Mouse (Mus musculus) hindbrain, embryonic 12.5 days (tissue): ENCODE data around the gene Rfx1. TPM values are rescaled to one million over a fixed set of nuclear protein-coding genes. Genes with fewer than 3 reads are reported as not detected.

Source experiments
- ATAC-seq: fragments of 200-750 bp; cut with Nextera tagmentation; 2 replicates; pipeline ENCODE4 v1.8.0; 2017; ENCODE audit warnings: moderate TSS enrichment; ENCODE audit not compliant: low FRiP score
- H3K27ac ChIP-seq: fragments of 300-500 bp; sonication (generic); 2 replicates; pipeline ENCODE4 v1.5.1; 2016; ENCODE audit warnings: mild to moderate bottlenecking
- H3K27me3 ChIP-seq: fragments of 300-500 bp; sonication (generic); 2 replicates; pipeline ENCODE4 v1.6.1; 2016; ENCODE audit warnings: mild to moderate bottlenecking
- H3K36me3 ChIP-seq: fragments of 300-500 bp; sonication (generic); 2 replicates; pipeline ENCODE4 v1.6.1; 2016; ENCODE audit warnings: mild to moderate bottlenecking
- H3K4me1 ChIP-seq: fragments of 300-500 bp; sonication (generic); 2 replicates; pipeline ENCODE4 v1.6.1; 2016
- H3K4me2 ChIP-seq: fragments of 300-500 bp; sonication (generic); replicated peaks from 2 replicates; pipeline ENCODE4 v1.6.1; 2016; ENCODE audit warnings: mild to moderate bottlenecking
- H3K4me3 ChIP-seq: fragments of 300-500 bp; sonication (generic); 2 replicates; pipeline ENCODE4 v1.5.1; 2016; ENCODE audit warnings: mild to moderate bottlenecking
- H3K9ac ChIP-seq: fragments of 300-500 bp; sonication (generic); 2 replicates; pipeline ENCODE4 v1.6.1; 2016; ENCODE audit warnings: mild to moderate bottlenecking, moderate library complexity
- H3K9me3 ChIP-seq: fragments of 300-500 bp; sonication (generic); replicated peaks from 2 replicates; pipeline ENCODE4 v1.6.1; 2016; ENCODE audit warnings: mild to moderate bottlenecking
- whole genome bisulfite sequencing: fragments of 180-500 bp; shearing (Covaris S2); methylation state at CpG from one replicate; pipeline ENCODE4 v1.1.7; 2016; 5-methylcytosine and 5-hydroxymethylcytosine counted together
- polyA plus RNA-seq: library from polyadenylated mRNA; unstranded; fragments of >200 nt; fragmentation: Nextera tagmentation; extraction: Ambion mirVana; gene quantifications from 2 replicates; pipeline ENCODE4 v1.2.1, GENCODE M21; 2016

Rfx1 gene
- polyA plus RNA-seq, 1 experiment from 2014 or later = 9.4 TPM

DNA sequence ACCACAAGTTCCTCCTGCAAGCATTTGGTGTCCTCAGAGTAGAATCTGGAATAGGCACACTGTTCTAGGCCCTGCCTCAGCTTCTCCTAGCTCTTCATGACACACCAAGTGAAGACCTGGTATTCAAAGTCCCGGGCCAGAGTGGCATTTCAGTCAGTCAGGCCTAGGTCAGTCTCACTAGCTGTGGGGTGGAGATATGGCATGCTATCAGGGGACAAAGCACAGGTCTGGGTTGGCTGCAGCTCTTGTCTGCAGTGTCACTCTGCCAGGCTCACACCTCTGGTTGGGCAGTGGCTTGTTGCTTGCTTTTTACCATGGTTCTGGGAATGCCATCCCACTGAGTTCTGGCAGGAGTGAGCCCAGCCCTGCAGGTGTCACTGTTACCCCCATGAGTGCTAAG lies 9.8 kb downstream of the Rfx1 start:
- Histone ChIP-seq H3K4me2 (no peak overlapping the region), H3K4me1 (peaks cover 23% of the 10 kb centered on the region), H3K27me3 (no peaks in the 10 kb centered on the region), H3K9me3 (no peaks in the 10 kb centered on the region), H3K27ac (no peak overlapping the region), H3K9ac (no peak overlapping the region), H3K36me3 (peaks cover 47% of the 10 kb centered on the region), H3K4me3 (no peak overlapping the region)
- no peak for ATAC-seq
- 100% methylated on average over 1 of the region's 1 CpGs for WGBS

DNA sequence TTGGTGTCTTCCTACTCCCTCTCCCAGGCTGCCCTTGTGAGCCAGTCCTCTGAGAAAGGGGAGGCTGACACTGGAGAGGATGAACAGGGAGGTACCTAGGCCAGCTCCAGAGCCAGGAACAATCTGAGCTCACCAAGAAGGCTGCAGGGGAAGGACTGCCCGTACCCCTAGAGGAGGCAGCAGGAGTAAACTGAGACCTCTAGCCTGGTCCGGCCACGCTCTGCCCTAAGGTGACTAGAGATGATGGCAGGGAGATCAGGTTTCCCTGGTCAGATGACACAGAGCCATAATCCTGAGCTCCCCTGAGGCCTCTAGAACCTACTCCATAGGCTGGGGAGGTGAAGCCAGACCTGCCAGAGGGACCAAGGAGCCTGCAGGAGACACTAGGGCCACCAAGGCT lies 10.2 kb downstream of the Rfx1 start:
- H3K9ac ChIP-seq = no peak overlapping the region
- peaks cover 19% of the 10 kb centered on the region for H3K4me1 ChIP-seq
- H3K9me3 ChIP-seq = no peaks in the 10 kb centered on the region
- no peak overlapping the region for H3K4me2 ChIP-seq
- no peaks in the 10 kb centered on the region for H3K27me3 ChIP-seq
- H3K36me3 ChIP-seq = peaks cover 49% of the 10 kb centered on the region
- no peak for ATAC-seq
- WGBS = 95% methylated on average over 3 of the region's 3 CpGs
- no peak overlapping the region for H3K27ac ChIP-seq
- no peak overlapping the region for H3K4me3 ChIP-seq

DNA sequence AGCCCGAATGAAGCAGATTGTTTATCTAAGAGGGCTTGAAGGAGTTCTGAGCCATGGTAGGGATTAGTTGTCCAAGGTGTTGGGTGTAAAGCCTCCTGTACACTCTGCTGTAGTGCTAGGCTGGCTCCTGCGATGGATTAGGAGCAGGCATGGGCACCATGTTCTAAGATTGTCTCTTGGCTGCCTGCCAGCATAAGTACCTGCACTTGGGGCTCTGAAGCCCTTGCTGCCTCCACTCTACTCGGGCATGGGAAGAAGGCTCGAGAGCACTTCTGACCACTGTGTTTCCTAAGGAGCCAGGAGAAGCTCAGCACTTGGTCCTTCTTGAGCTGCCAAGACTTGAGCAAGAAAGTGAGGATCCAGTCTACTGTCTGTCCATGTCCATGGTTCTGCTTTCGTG lies 12.6 kb downstream of the Rfx1 start:
- ATAC-seq = no peak
- H3K9me3 ChIP-seq = no peaks in the 10 kb centered on the region
- H3K4me3 ChIP-seq = no peak overlapping the region
- WGBS = 87% methylated on average over 5 of the region's 5 CpGs
- H3K36me3 ChIP-seq = peaks cover 69% of the 10 kb centered on the region
- H3K4me2 ChIP-seq = no peak overlapping the region
- peaks cover 3% of the 10 kb centered on the region; the same call in 1 of the 2 replicates for H3K4me1 ChIP-seq
- H3K9ac ChIP-seq = no peak overlapping the region
- no peaks in the 10 kb centered on the region; the same call in 1 of the 2 replicates for H3K27me3 ChIP-seq
- H3K27ac ChIP-seq = no peak overlapping the region

DNA sequence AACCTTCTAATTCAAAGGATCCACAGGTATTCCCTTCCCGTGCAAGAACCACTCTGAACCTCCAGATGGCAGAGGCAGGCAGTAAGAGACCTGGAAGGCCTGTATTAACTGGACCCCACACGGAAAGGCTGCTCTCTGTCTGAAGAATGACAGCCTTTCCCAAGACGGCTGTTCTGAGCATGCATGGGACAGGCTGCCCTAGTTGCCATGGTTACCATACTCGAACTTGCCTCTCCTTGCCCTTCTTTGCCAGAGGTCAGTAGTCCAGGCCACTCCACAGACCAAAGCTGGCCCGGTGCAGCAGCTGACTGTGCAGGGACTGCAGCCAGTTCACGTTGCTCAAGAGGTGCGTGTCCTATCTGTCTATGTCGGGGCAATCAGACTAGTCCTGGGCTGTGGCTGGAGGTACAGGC lies 17.2 kb downstream of the Rfx1 start:
- no peak overlapping the region; the same call in 1 of the 2 replicates for H3K9ac ChIP-seq
- H3K4me3 ChIP-seq = no peak overlapping the region
- H3K27ac ChIP-seq = no peak overlapping the region
- peaks cover 67% of the 10 kb centered on the region for H3K36me3 ChIP-seq
- H3K4me1 ChIP-seq = peaks cover 8% of the 10 kb centered on the region
- no peaks in the 10 kb centered on the region for H3K9me3 ChIP-seq
- no peaks in the 10 kb centered on the region; the same call in 1 of the 2 replicates for H3K27me3 ChIP-seq
- 0 out of 2 replicates have a peak, but pooled peaks have one; percentile 35 for ATAC-seq
- H3K4me2 ChIP-seq = no peak overlapping the region
- WGBS = 26% methylated on average over 8 of the region's 8 CpGs

DNA sequence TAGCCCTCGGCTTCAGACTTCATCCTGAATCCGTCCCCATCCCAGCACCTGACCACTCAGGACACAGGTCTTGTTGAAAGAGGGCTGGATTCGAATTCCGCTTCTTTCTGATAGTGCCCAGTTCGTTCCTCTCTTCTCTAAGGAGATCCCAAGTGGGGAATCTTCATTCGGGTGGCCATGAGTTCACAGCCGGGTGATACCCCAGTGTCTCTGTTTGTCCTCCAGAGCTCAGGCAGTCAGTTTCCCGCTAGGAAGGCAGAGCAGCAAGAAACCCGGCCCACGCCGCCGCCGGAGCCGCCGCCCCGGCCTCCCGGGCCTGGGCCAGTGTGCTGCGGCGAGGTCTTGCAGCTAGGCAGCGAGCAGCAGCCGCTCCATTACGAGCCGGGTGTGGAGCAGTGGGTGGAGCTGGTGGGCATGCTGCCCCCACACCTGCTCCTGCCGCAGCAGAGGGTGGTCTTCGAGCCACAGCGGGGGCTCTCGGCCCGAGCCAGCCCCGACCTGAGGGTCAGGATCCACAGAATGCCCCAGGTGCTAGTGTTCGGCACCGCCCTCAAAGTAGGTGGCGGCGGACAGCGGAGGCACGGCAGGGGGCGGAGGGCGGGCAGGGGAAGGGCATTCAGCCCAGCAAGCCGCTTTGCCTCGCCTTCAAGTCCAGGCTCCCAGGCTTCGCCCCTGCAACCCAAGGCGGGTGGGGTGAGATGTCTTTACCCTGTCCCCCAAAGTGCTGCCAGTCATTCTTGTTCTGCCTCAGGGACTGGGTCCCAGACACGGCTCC lies 17.9 kb downstream of the Rfx1 start:
- Histone ChIP-seq H3K4me3 (no peak overlapping the region), H3K36me3 (peaks cover 65% of the 10 kb centered on the region), H3K9ac (peak overlapping the region; percentile 45; the same call in 1 of the 2 replicates), H3K4me2 (peak overlapping the region; percentile 26), H3K9me3 (no peaks in the 10 kb centered on the region), H3K27ac (no peak overlapping the region), H3K27me3 (no peaks in the 10 kb centered on the region; the same call in 1 of the 2 replicates), H3K4me1 (peaks cover 8% of the 10 kb centered on the region)
- ATAC-seq = no peak; the same call in 1 of the 2 replicates
- 30% methylated on average over 42 of the region's 42 CpGs for WGBS

DNA sequence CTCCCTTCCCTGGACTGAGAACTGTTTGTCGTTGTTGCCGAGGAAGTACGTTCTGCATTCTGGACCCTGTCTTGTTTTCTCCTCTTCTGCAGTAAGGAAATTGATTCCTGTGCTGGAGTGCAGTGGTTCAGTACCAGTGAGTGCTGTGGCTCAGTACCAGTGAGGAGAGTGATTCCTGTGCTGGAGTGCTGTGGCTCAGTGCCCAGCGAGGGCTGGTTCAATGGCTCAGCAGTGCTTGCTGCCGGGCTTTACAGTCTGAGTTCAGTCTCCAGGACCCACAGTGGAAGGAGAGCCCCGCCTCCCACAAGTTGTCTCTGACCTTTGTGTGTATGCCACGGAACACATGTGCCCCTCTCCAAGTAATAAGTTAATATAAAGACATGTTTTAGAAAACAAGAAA lies 20.5 kb downstream of the Rfx1 start:
- peaks cover 8% of the 10 kb centered on the region for H3K4me1 ChIP-seq
- 92% methylated on average over 7 of the region's 7 CpGs for whole genome bisulfite sequencing
- peaks cover 61% of the 10 kb centered on the region for H3K36me3 ChIP-seq

DNA sequence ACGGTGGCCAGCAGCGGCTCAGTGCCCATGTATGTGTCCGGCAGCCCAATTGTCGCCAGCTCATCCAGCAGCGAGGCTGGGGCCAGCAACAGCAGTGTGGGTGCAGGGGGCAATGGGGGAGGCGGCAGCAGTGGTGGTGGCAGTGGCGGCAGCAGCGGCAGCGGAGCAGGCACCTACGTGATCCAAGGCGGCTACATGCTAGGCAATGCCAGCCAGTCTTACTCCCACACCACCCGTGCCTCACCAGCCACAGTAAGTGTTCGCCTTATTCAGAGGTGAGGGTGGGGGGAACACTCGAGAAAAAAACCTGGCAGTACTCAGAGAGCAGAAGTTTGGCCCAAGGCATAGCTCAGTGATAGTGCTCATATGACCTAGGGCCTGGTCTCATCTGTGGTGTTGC lies 21.2 kb downstream of the Rfx1 start:
- no peaks in the 10 kb centered on the region for H3K9me3 ChIP-seq
- H3K27me3 ChIP-seq = no peaks in the 10 kb centered on the region; the same call in 1 of the 2 replicates
- H3K36me3 ChIP-seq = peaks cover 61% of the 10 kb centered on the region
- H3K4me3 ChIP-seq = no peak overlapping the region
- H3K4me1 ChIP-seq = peaks cover 8% of the 10 kb centered on the region
- WGBS = 97% methylated on average over 14 of the region's 14 CpGs
- no peak overlapping the region for H3K9ac ChIP-seq
- no peak overlapping the region for H3K4me2 ChIP-seq
- H3K27ac ChIP-seq = no peak overlapping the region
- ATAC-seq = no peak

More for the DNA sequence above, 20.5 kb downstream of the Rfx1 start:
- no peak for ATAC-seq
- Histone ChIP-seq H3K9me3 (no peaks in the 10 kb centered on the region), H3K27me3 (no peaks in the 10 kb centered on the region; the same call in 1 of the 2 replicates), H3K9ac (no peak overlapping the region), H3K27ac (no peak overlapping the region), H3K4me2 (no peak overlapping the region), H3K4me3 (no peak overlapping the region)

DNA sequence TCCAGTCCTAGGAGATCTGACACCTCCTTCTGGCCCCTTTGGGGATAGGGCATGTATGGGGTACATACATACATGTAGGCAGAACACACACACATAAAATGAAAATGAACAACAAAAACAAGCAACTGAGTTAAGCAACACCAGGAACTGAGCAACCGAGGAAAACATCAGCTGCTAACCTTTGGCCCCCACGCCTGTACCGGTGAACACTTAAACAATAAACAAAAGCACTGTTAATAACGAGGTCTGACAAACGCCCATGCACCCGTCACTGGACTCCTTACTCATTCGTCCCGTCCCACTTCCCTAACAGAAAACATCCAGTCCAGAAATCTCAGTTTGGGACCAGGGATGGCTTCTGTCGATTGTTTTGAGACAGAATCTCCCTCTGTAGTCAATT lies 22.6 kb downstream of the Rfx1 start:
- no peak overlapping the region for H3K4me2 ChIP-seq
- WGBS = 79% methylated on average over 9 of the region's 9 CpGs
- no peaks in the 10 kb centered on the region for H3K27me3 ChIP-seq
- no peak for ATAC-seq
- no peaks in the 10 kb centered on the region for H3K9me3 ChIP-seq
- H3K9ac ChIP-seq = no peak overlapping the region
- H3K4me1 ChIP-seq = peaks cover 5% of the 10 kb centered on the region
- peaks cover 65% of the 10 kb centered on the region for H3K36me3 ChIP-seq
- H3K27ac ChIP-seq = no peak overlapping the region
- no peak overlapping the region for H3K4me3 ChIP-seq

DNA sequence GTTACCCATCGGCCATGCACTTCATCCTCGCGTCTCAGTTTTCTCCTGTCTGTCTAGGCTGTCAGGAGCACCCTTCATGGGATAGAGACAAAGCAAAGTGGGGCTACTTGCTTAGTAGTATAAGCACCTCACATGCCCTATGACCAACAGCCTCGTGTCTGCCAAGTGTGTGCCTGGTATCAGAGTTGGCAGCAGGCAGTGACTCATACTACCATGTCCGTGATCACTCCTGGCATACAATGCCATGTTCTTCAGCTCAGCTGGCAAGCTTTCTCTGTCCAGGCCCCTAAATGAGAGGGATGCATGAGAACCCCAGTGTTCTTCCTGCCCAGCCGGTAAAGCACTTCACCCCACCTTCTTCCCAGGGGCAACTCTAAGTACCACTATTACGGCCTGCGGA lies 24.0 kb downstream of the Rfx1 start:
- no peak for ATAC-seq
- H3K36me3 ChIP-seq = peaks cover 74% of the 10 kb centered on the region
- H3K4me3 ChIP-seq = no peak overlapping the region
- H3K9me3 ChIP-seq = no peaks in the 10 kb centered on the region
- no peaks in the 10 kb centered on the region for H3K4me1 ChIP-seq
- no peaks in the 10 kb centered on the region for H3K27me3 ChIP-seq
- 89% methylated on average over 8 of the region's 8 CpGs for WGBS
- H3K27ac ChIP-seq = no peak overlapping the region
- no peak overlapping the region for H3K9ac ChIP-seq
- H3K4me2 ChIP-seq = no peak overlapping the region

DNA sequence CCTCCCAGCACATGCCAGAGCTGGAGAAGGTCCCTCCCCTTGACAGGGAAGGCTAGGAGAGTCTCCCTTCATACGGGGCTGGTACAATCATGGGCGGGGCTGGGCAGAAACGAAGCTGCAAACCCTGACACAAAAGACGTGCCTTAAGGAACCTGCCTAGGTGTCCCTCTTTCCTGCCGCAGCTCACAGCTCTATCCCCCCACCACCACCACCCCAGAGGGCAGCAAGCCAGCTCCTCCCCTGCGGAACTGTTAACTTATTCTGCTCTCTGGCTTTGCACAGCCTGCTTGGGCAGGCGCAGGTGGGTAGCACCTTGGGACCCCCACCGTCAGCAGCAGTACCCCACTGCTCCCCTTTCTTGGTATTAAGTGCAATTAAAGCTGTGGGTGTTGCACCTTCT lies 29.4 kb downstream of the Rfx1 start:
- Histone ChIP-seq H3K4me3 (no peak overlapping the region), H3K4me2 (no peak overlapping the region), H3K27ac (no peak overlapping the region), H3K36me3 (peaks cover 88% of the 10 kb centered on the region), H3K9ac (no peak overlapping the region), H3K9me3 (no peaks in the 10 kb centered on the region), H3K4me1 (no peaks in the 10 kb centered on the region), H3K27me3 (no peaks in the 10 kb centered on the region)
- WGBS = 74% methylated on average over 8 of the region's 8 CpGs
- ATAC-seq = no peak

DNA sequence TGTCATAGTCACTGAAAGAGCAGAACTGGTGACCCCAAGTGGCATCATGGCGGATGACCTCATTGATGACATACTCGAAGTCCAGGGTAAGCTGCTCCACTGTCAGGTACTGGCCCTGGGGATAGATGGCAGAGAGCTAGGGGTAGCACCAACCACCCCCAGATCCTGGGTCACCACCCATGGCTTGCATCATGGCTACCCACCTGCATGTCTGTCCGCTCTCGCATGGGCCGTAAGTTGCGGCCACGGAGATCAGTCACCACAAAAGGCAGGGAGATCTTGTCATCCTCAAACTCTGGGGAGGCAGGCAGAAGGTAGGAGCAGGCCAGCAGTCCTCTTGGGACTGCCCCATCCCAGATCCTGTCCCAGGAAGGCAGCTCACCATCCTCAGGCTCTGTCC lies 31.7 kb downstream of the Rfx1 start:
- Histone ChIP-seq H3K9me3 (no peaks in the 10 kb centered on the region), H3K4me1 (peaks cover 17% of the 10 kb centered on the region), H3K27me3 (no peaks in the 10 kb centered on the region), H3K4me2 (no peak overlapping the region), H3K27ac (no peak overlapping the region), H3K9ac (no peak overlapping the region), H3K36me3 (peaks cover 83% of the 10 kb centered on the region), H3K4me3 (no peak overlapping the region)
- WGBS = 95% methylated on average over 7 of the region's 7 CpGs
- no peak for ATAC-seq

DNA sequence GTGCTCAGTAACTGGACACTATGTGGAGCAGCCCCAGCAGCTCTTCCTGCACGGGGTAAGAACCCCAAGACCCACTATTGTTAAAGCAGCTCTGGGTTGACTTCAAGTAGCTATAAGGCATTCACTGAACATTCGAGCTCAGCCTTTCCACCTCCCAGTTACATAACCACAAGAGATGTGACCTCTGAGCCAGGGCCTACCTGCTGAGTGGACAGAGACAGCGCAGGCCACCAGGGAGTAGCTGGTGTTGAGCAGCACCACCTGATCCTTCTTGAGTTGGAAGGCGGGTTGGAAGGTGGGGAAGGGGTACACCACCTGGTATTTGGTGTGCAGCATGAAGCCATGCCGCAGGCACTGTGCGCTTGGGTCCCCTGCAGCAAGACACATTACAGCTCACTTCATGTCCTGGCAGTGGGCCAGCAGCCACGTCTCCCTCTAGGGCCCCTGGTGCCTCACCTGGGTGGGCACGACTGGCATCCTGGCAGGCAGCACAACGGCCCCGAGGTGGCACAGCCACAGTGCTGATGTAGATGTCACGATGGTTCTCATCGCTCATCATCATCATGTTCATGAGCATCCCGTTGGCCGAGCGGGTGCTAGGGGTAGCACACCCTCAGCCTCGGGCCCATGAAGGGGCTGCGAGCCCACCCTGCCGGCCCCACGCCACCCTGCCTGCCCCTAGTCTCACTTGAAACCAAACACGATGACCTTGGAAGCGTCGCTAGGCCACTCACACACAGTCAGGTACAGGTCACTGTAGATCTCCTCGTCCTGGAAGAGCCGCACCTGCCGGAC lies 35.0 kb downstream of the Rfx1 start:
- Histone ChIP-seq H3K36me3 (peaks cover 50% of the 10 kb centered on the region), H3K9me3 (no peaks in the 10 kb centered on the region), H3K4me3 (no peak overlapping the region), H3K9ac (no peak overlapping the region), H3K4me2 (no peak overlapping the region), H3K4me1 (peaks cover 30% of the 10 kb centered on the region), H3K27ac (no peak overlapping the region), H3K27me3 (no peaks in the 10 kb centered on the region)
- 95% methylated on average over 25 of the region's 25 CpGs for WGBS
- ATAC-seq = no peak
